Mouse (Mus musculus): ENCODE data around the gene Sprtn.

The Sprtn gene

GRCm38 (mm10) chr8:124897386-124898250, at the start of gene Sprtn, which contains the start of gene Exoc8:
Sprtn (plus strand) TSS chr8:124897886.
Exoc8 (minus strand) TSS chr8:124897705.
- DNase-seq (ENCODE audit: low read depth in 1 of 2, low spot score in 2 of 2) = peak; percentile 87 to 96

- DNase-seq (ENCODE audit: low read depth in 1 of 2, low spot score in 2 of 2) = no peak
These were observed 44.2 kb upstream of the Sprtn start for GRCm38 (mm10) chr8:124853511-124853910.

- no peak for DNase-seq (ENCODE audit: low read depth in 1 of 2, low spot score in 2 of 2)
These were observed 38.2 kb upstream of the Sprtn start for GRCm38 (mm10) chr8:124859466-124859865.

- DNase-seq (ENCODE audit: low read depth in 1 of 2, low spot score in 2 of 2) = no peak
These were observed 37.5 kb upstream of the Sprtn start for GRCm38 (mm10) chr8:124860188-124860587.

GRCm38 (mm10) chr8:124862321-124863162, 35.1 kb upstream of the Sprtn start, which contains the start of the genes Gnpat and 2810004N23Rik:
Gnpat (plus strand) TSS chr8:124863033.
2810004N23Rik (minus strand) TSS chr8:124863120.
- DNase-seq (ENCODE audit: low read depth in 1 of 2, low spot score in 2 of 2) = peak; percentile 78 to 90

GRCm38 (mm10) chr8:124863163-124863677, 34.5 kb upstream of the Sprtn start:
- DNase-seq (ENCODE audit: low read depth in 1 of 2, low spot score in 2 of 2) = no peak

GRCm38 (mm10) chr8:124863729-124864128, 34.0 kb upstream of the Sprtn start:
- no peak for DNase-seq (ENCODE audit: low read depth in 1 of 2, low spot score in 2 of 2)

GRCm38 (mm10) chr8:124866669-124867068, 31.0 kb upstream of the Sprtn start:
- no peak for DNase-seq (ENCODE audit: low read depth in 1 of 2, low spot score in 2 of 2)

GRCm38 (mm10) chr8:124867126-124867525, 30.6 kb upstream of the Sprtn start:
- no peak for DNase-seq (ENCODE audit: low read depth in 1 of 2, low spot score in 2 of 2)

- no peak for DNase-seq (ENCODE audit: low read depth in 1 of 2, low spot score in 2 of 2)
These were observed 28.0 kb upstream of the Sprtn start for GRCm38 (mm10) chr8:124869708-124870107.

- no peak for DNase-seq (ENCODE audit: low read depth in 1 of 2, low spot score in 2 of 2)
These were observed 26.2 kb upstream of the Sprtn start for GRCm38 (mm10) chr8:124871474-124871873.

GRCm38 (mm10) chr8:124872081-124872480, 25.6 kb upstream of the Sprtn start:
- DNase-seq (ENCODE audit: low read depth in 1 of 2, low spot score in 2 of 2) = no peak

GRCm38 (mm10) chr8:124872690-124873089, 25.0 kb upstream of the Sprtn start:
- no peak for DNase-seq (ENCODE audit: low read depth in 1 of 2, low spot score in 2 of 2)

GRCm38 (mm10) chr8:124878141-124878540, 19.5 kb upstream of the Sprtn start:
- no peak for DNase-seq (ENCODE audit: low read depth in 1 of 2, low spot score in 2 of 2)

- DNase-seq (ENCODE audit: low read depth in 1 of 2, low spot score in 2 of 2) = no peak
These were observed 18.6 kb upstream of the Sprtn start for GRCm38 (mm10) chr8:124878946-124879526.

- DNase-seq (ENCODE audit: low read depth in 1 of 2, low spot score in 2 of 2) = no peak
These were observed 9.3 kb upstream of the Sprtn start for GRCm38 (mm10) chr8:124888385-124888784.

GRCm38 (mm10) chr8:124892596-124892995, 5.1 kb upstream of the Sprtn start:
- DNase-seq (ENCODE audit: low read depth in 1 of 2, low spot score in 2 of 2) = no peak

GRCm38 (mm10) chr8:124896010-124896631, 1.6 kb upstream of the Sprtn start:
- DNase-seq (ENCODE audit: low read depth in 1 of 2, low spot score in 2 of 2) = no peak

GRCm38 (mm10) chr8:124896632-124897385, 877 bp upstream of the Sprtn start:
- peak in 1 of 2 experiments; percentile 42 for DNase-seq (ENCODE audit: low read depth in 1 of 2, low spot score in 2 of 2)
